Mouse (Mus musculus): ENCODE measurements at regions not wholly inside any gene's neighbourhood (a gene's known extent, or its start where the extent isn't known, plus 50 kb on each side); places are given as distances from the start of the nearest gene placed in this dataset.

DNA sequence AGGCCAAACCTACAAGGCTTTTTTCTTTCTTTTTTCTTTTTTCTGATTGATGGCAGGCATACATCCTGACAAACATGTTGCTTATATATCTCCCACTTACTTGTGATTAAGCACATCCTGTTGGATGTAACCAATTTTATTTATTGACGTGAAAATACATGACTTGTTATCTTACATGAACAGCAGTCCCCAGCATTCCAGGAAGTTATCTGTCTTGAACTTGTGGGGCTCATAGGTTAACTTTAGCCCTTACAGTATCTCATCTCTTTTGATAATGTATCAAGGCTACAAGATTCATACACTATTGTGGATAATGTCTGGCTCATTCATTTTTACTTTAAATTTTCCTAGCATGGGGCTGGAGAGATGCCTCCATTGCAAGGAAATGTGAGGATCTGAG is 852.0 kb upstream of the Agtr1b start:
- DNase-seq (ENCODE audit: low read depth, low spot score), result no peak

DNA sequence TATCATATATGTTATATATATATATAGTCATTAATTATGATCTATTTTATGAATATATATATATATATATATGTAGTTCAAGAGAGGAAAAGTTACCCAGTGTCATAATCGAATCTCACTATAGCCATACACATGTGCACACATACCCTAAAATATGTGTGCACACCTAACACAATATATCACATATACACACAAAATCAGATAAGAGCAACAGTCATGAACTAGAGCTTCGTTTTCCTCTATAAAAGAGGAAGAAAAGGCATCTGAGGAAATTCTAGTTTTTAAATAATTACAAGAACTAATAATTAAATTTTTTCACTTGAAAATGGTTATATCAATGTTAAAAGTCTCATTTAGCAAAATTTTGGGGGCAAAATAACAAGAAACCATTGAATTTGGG is 835.3 kb upstream of the Tbl1xr1 start:
- DNase-seq (ENCODE audit: low read depth, low spot score), result no peak

DNA sequence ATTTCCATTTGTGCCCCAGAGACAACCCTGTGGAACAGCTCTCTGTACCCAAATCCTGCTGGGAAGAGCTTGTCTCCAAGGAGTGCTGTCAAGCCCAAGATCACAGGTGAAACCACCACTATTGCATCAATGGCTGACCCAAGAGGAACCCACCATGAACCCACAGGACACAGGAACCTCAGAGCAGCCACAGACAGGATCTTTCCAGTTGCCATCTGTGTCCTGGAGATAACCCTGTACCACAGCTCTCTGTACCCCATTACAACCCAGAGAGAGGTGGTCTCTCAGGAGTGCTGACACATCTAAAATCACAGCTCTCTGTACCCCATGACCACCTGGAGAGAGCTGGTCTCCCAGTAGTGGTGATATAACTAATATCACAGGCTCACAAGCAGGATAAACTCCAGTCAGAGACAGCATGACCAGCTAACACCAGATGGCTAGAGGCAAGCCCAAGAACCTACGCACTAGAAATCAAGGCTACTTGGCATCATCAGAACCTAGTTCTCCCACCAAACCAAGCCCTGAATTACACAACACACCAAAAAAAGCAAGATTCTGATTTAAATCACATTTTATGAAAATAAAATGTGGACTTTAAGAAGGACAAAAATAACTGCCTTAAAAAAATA is 820.2 kb upstream of the Tbl1xr1 start:
- no peak for DNase-seq (ENCODE audit: low read depth, low spot score)

DNA sequence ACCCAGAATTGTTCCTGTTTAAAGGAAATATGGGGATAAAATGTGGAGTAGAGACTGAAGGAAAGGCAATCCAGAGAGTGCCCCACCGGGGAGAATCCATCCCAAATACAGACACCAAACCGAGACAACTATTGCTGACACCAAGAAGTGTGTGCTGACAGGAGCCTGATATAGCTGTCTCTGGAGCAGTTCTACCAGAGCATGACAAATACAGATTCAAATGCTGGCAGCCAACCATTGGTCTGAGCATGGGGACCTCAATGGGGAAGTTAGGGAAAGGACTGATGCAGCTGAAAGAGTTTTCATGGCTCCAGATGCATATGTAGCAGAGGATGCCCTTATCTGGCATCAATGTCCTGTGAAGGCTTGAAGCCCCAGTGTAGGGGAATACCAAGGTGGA is 813.1 kb upstream of the Tbl1xr1 start:
- DNase-seq (ENCODE audit: low read depth, low spot score), result no peak

DNA sequence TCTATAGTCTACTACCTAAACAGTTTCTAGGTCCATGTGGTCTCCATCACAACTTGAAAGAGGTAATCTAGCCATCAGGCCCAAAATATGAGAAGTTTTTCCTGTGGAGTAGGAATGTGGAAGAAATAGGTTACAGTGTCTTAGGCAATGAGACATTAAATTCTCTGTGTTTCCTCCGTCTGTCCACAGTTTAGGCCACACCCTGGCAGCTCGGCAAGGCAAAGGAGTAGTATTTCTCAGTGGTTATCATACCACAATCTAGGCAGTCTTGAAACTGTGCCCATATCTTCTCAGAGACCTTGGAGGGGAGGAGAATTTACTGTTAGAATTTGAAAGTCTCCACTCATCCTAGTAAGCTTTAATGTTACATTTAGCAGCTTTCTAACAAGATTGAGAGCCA is 811.0 kb upstream of the Tbl1xr1 start:
- no peak for DNase-seq (ENCODE audit: low read depth, low spot score)

DNA sequence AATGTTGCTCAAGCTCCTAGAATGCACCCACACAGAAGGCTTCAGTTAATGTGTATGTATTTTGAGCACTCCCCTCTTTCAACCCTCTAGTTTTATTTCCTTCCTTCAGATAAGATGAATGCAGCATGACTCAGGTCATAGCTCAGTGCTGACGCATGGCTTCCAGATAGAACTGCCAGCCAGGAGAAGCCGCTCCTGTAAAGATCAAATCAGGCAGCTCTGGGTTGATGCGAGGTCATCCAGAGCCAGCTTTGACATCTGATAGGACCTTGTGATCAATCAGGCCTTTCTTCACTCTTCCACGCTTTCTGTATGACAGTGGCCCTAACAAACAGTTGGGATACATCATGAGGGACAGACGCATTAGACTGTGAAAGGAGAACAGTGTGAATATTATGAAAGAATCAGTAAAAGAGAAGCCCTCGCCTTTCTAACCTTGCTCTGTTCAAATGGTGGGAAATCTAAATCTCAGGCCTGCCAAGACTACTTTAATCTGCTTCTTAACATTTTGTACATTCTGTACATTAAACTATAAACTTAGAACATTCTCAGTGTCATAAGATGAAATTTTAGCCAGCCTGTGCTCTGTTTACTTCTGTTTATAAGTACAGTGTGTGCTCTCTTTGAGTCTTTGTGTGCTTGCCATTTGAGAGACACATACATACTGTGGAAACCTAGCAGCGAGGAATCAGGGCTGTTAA is 807.9 kb upstream of the Tbl1xr1 start:
- no peak for DNase-seq (ENCODE audit: low read depth, low spot score)

DNA sequence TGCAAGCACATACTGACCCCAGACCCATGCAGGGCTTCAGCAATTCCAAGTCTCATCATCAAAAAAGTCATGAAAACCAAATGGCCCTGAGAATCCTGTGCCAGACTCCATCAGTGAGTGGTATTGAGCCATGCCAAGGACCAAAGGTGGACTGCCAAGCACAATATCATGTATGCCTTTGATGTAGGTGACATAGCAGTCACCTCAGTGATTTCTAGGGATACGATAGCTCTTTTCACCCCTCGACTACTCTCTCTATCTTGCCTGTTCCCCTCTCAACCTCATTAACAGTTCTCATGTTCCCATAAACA is 807.4 kb upstream of the Tbl1xr1 start:
- DNase-seq (ENCODE audit: low read depth, low spot score), result no peak

DNA sequence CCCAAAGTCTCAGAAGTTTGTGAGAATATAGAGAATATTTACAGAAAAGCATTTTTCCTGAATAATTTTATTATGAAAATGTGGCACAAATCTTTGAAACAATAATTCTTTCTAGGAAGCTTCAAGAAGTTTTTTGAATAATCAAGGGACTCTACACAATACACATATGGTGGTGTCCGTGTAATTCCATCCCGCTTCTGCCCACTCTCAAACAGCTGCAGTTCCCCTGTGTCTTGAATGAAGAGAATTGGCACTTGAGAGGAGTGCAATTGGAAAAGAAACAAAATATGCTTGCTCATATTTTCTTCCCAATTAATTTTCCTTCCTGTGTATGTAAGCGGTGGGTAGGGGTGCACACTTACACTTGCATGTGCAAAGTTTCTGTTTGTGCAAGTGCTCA is 805.7 kb upstream of the Tbl1xr1 start:
- DNase-seq (ENCODE audit: low read depth, low spot score), result no peak

DNA sequence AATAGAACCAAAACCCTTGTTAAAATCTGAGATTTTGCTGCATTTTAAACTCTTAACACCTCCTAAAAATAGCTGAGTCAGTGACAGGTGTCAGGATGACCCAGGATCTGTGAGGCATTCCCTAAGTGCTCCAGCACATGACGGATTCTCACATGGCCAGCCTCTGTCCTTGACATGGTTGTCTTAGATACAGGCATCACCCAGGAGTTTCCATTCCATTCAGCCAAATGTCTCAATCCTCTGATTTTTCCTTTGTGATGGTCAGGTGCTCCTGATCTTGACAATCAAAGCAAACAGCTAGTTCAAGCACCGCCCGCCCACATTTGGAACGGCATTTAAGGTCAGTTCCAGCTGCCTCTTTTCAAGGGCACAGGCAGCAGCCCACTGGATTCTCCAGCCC is 804.2 kb upstream of the Tbl1xr1 start:
- no peak for DNase-seq (ENCODE audit: low read depth, low spot score)

DNA sequence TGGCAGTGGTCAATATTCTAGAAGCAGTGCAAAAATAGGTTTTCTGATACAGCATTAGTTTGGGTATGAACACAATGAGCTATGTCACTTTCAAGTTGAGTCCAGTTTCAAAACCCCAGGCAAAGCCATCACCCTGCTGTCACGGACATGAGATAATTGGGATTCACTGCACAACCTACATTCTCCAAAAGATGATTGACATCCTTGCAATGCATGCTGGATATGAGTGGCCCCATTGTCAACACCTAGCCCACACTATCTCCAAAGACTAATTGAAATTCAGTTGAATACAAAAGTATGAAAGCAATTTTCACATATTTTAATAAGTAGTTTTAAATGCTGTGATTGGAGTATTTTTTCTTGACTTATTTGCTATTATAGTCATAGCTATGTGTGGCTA is 783.7 kb upstream of the Tbl1xr1 start:
- no peak for DNase-seq (ENCODE audit: low read depth, low spot score)

DNA sequence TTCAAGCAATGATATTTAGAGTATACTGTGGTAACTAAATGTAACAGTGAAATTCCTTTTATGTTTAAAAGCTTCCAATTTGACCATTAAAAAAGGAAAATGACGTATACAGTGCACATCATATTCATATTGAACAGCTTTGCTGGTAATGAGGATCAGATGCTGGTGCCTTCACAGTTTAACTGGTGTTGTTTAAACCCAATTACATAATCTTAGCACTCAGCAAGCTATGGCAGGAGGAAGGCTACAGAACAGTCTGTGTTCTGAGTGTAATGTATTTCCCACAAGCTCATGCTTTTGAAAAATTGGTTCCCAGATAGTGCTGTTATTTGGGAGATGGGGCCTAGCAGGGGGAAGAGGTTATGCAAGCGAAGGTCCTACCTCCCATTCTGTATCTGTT is 783.1 kb upstream of the Tbl1xr1 start:
- no peak for DNase-seq (ENCODE audit: low read depth, low spot score)

DNA sequence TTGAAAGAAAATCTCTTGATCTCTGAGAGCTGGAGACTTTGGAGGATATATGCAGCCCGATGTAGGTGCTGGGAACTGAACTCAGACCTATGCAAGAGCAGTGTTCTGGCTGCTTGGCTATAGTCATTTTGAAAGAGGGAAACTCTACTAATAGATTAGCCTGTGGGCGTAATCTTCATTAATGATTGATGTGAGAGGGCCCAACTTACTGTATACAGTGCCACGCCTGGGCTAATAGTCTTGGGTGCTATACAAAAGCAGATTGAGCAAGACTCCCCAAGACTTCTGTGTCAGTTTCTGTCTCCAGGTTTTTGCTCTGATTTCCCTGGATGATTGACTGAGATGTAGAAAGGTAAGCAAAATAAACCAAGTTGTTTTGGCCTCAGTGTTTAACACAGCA is 781.7 kb upstream of the Tbl1xr1 start:
- no peak for DNase-seq (ENCODE audit: low read depth, low spot score)

DNA sequence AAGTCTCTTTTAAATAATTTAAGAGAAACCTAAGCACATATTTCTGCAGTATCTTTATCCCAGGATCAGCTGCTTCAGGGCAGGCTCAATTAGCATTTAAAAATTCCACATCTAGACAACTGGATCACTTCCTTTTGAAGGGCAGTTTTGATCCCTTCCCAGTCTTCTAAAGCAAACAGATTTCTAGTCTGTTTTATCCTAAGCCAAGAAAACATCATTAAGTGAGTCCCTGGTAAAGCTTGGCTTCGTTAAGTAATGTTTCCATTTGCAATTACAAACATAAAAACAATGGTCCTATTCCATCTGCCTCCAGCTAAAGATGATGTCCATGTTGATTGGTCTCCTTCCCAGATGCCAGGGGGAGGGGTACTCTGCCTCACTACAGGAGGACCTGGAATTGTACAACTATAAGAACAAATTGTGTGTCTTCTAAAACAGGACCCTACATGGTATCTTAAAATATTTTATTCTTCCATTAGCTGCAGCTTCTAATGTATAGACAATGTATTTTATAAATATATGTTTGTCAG is 779.8 kb upstream of the Tbl1xr1 start:
- no peak for DNase-seq (ENCODE audit: low read depth, low spot score)

DNA sequence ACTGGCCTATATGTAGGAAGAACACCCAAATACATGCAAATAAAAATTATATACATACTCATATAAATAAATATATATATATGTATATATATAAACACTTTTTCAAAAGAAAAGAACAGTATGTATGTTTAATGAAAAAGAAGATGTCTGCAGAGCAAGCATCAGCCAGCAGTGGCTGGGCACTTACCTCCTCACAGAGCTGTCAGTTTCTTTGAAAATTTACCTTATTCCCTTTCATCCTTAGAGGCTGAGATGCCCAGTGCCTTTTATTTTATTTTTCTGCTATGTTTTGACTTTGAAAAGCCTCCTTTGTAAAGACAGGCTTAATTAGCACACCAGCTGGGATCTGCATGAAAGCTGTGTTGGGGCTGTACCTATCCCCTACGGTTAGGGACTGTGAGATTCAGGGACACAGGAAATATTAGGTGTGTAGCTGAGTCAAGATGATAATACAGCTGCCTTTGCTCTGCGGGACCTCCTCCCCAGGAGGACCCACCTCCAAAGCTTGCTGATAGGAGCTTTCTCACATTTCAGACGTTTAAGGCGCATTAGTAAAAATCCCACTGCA is 751.0 kb upstream of the Tbl1xr1 start:
- no peak for DNase-seq (ENCODE audit: low read depth, low spot score)

DNA sequence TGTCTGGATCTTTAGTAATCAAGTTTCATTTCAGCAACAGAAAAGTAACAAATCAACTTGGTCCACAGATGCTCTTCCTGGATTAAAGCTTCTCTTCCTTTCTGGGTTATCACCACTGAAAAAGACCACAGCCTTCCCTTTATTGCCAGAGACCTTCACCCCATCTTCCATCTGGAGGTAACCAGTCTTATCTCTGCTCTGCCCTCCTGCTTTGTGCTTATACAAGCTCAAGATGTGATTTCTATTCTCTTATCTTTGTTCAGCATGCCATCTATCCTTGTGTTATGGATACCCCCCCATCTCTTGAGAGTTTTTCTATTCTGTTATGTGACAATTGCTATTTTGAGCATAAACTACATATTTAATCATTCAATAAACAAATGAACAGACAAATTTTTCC is 734.5 kb upstream of the Tbl1xr1 start:
- DNase-seq (ENCODE audit: low read depth, low spot score), result no peak

DNA sequence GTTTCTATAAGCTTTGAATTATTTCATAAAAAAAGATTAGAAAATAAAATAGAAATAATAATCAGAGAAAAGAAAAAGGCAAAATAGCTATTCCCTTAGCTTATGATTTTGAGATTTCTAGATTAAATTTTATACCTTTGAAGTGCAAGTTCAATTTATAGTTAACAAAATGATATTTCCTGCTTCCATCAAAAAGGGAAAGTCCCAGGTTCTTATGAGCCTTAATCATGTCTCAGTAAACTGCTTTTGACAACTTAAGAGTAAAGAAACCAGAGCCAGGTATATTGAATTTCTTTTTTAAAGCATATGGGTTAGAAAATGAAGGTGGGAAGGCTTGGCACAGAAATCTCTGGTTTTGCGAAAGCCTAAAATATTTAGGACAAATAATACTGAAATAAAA is 733.4 kb upstream of the Tbl1xr1 start:
- DNase-seq (ENCODE audit: low read depth, low spot score), result no peak

DNA sequence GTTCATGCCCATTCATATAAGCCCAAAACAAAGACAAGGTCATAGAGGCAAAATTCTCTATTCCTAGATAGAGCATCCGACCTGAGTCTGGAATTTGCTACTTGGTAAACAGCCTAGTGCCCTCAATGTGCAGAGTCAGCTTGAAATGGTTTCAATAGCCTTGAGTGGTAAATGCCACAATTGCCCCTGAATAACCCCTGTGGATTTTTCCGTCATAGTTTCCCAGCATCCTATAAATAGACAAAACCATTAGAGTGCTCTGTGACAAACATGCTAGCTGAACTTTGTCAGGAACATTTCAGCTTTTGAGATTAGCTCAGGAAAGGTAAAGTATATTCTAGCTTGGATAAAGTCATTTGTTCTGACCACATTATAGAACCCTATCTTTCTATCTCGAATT is 727.0 kb upstream of the Tbl1xr1 start:
- DNase-seq (ENCODE audit: low read depth, low spot score), result no peak

DNA sequence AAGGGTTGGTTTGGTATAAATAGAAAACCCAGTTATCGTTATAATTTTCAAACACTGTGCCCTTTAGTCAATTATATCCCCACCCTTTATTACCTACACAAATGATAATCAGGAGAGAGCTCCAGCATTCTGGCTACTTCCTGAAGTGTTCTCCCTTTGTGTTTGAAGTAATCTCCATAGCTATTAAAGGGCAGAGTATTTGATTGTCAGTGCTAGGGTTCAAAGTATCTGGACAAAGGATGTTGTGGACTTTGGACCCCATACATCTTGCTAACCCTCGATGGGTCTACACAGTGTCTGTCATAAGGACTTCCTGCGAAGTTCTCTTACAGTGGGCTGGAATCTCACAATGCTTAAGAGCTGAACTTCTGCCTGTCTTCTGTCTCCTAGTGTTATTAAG is 720.3 kb upstream of the Tbl1xr1 start:
- no peak for DNase-seq (ENCODE audit: low read depth, low spot score)

DNA sequence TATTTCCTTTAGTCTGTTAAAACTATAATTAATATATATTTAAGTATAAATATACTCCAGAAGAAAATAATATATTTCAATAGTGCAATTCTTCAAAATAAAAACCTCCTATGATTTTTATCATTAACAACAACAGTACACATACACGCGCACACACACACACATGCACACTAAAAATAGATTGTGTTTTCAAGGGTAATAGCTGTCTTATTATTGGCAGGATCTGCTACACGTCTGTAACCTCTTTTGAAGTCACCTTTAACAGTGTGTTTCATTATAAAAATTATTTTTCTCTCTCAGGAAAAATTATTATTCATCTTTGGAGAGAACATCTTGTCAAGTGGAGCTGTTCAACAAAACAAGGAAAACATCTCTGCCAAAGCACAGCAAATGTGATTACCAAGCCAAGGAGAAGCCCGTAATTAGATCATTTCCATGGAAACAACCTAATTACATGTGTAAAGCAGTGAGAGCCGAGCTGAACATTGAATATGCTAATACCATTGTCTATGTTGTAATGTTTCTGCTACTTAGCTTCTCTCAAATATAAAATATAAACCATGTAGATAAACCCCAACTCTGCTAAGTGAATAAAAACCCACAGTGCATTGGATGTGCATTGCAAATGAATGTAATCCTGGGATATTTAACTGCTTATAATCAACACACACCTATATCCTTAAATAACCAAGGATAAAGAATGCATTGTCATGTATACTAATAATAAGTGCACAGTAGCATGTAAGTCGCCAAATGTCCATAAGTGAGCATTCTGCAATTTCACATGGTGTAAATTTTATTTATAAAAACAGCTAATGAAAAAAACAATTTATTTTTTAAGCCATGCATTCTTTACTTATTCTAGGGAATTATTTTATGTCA is 719.4 kb upstream of the Tbl1xr1 start:
- peak; percentile 16 for DNase-seq (ENCODE audit: low read depth, low spot score)

DNA sequence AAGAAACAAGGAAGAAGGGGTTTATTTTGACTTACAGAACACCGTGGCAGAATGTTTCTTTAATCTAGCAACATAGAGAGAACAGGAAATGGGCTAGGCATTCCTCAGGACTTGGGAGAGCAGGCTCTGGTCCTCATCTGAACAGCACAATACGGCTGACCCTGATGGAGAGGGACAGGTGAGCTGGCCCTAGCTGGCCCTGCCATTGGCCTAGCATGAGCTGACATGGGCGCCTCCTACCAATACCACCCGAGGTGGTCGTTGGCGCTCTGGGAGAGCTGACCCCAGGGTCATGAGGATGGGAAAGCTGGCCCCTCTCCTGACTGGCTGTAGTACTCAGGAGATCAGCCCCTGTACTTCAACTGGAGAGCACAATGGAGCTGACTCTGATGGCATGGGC is 718.4 kb upstream of the Tbl1xr1 start:
- no peak for DNase-seq (ENCODE audit: low read depth, low spot score)

DNA sequence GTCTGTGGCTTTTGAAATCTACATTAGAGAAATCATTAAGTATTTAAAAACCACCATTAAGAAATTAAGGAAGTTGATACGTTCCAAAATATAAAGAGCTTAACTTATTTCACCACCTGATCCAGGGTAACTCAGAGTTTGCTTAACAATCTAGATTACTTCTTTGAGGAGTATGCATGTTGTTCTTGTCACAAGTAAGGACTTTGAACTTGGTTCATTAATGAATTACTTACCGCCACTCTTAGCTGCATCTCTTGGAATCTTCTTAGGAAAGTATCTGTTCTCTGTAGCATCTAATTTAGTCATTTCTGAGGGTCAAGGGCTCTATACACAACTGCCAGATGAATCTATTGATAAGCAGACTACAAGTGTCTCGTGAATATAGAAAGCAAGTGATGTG is 715.4 kb upstream of the Tbl1xr1 start:
- DNase-seq (ENCODE audit: low read depth, low spot score), result no peak

DNA sequence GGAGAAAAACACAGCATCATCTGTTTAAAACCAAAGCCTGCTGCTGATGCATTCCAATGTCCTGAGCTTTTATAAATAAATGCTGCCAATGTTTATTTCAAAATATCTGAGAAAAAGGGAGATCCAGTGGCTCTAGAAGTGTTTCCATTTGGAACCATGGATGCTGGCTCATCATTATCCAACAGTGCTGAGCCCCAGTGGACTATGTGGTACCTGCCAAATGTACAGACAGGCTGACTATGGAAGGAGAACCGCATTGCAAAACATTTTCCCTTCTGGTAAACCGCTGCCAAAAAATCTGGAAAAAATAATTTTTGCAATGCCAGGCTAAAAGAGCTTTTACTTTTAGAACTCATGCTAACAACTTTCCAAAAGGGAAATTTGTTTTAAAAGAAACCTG is 696.6 kb upstream of the Tbl1xr1 start:
- no peak for DNase-seq (ENCODE audit: low read depth, low spot score)
